Mouse (Mus musculus) spleen, adult 2 months (tissue): ENCODE data around the gene Raet1e.

Source experiments
- CTCF ChIP-seq: fragments of 200-500 bp; IDR thresholded peaks from 2 replicates; pipeline ENCODE4 v1.5.1; 2011; ENCODE audit warnings: mild to moderate bottlenecking, inconsistent platforms; ENCODE audit not compliant: insufficient read depth, insufficient read length, insufficient replicate concordance; ENCODE audit errors: extremely low read depth
- POLR2A ChIP-seq: fragments of 200-500 bp; IDR thresholded peaks from 2 replicates; pipeline ENCODE4 v1.6.1; 2011; ENCODE audit warnings: low read depth, low read length, inconsistent platforms

DNA sequence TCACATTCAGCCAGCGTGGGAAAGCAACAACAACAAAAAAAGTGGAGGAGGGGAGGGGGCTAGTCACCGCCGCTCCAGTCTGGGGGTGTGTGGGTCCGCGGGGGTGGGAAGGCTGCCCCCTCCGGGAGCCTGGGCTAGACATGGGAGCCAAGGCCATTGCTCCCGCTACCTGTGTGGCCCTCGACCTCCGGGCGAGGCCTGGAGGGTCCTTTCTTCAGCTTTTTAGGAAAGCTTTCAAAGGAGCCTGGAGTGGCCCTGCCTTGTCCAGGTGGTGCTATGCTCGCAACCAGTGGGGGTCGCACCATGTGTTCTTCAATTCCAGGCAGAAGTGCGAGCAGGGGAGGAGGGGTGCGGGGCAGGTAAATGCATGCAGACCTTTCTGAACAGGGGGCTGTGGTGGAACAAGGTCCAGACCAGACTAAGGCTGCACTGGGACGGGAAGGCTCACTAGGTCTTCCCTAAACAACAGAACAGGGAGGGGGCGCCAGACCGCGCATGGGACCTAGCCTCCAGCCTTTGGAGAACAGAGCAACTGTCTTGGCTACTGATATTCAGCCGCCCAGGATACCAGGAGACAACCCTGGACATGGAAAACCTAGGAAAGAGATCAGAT is 116.2 kb downstream of the Raet1e start:
- TF ChIP-seq CTCF (no peak), POLR2A (no peak)
